Mouse (Mus musculus) thymus, adult 2 months (tissue): ENCODE data around the gene Cdc20. TPM values are rescaled to one million over a fixed set of nuclear protein-coding genes. Genes with fewer than 3 reads are reported as not detected.
A peak's percentile ranks its signal among the peaks of the same experiment; 100 is the strongest.

Experiments
- DNase-seq: peaks from one replicate; pipeline ENCODE4 v3.0.0; 2021
- H3K27ac ChIP-seq: fragments of 200-500 bp; 2 replicates; pipeline ENCODE4 v1.5.1; 2012; ENCODE audit warnings: low read length, control low read depth; ENCODE audit not compliant: control insufficient read depth, insufficient read depth
- H3K27me3 ChIP-seq: fragments of 200-500 bp; 2 replicates; pipeline ENCODE4 v1.6.1; 2012; ENCODE audit warnings: mild to moderate bottlenecking, low read length, moderate library complexity, mixed read lengths; ENCODE audit not compliant: control insufficient read depth, insufficient read depth
- H3K36me3 ChIP-seq: fragments of 200-500 bp; 2 replicates; pipeline ENCODE4 v1.6.1; 2012; ENCODE audit warnings: mild to moderate bottlenecking, low read length, moderate library complexity; ENCODE audit not compliant: control insufficient read depth, insufficient read depth
- H3K4me1 ChIP-seq: fragments of 200-500 bp; replicated peaks from 2 replicates; pipeline ENCODE4 v1.6.1; 2012; ENCODE audit warnings: low read length; ENCODE audit not compliant: control insufficient read depth, insufficient read depth
- H3K4me3 ChIP-seq: fragments of 200-500 bp; 2 replicates; pipeline ENCODE4 v1.5.1; 2012; ENCODE audit warnings: mild to moderate bottlenecking, low read length, control low read depth, moderate library complexity; ENCODE audit not compliant: control insufficient read depth, insufficient read depth
- CTCF ChIP-seq: fragments of 200-500 bp; IDR thresholded peaks from 2 replicates; pipeline ENCODE4 v1.5.1; 2012; ENCODE audit warnings: mild to moderate bottlenecking, control low read depth, low read length, moderate library complexity, borderline replicate concordance; ENCODE audit not compliant: control insufficient read depth, poor library complexity, insufficient read depth; ENCODE audit errors: extremely low read depth
- POLR2A ChIP-seq: fragments of 200-500 bp; IDR thresholded peaks from 2 replicates; pipeline ENCODE4 v1.6.1; 2012; ENCODE audit warnings: mild to moderate bottlenecking, low read length, control low read depth, moderate library complexity; ENCODE audit not compliant: control insufficient read depth, poor library complexity, insufficient read depth; ENCODE audit errors: extremely low read depth
- WGBS: fragments of 180-500 bp; shearing (Covaris S2); methylation state at CpG from one replicate; pipeline ENCODE4 v1.1.7; 2018; 5-methylcytosine and 5-hydroxymethylcytosine counted together
- polyA plus RNA-seq: library from polyadenylated mRNA; depleted of rRNA; stranded (reverse); fragments of >200 nt; gene quantifications from 2 replicates; pipeline ENCODE4 v1.2.3, GENCODE M21; 2012

The Cdc20 gene
- polyA plus RNA-seq, 1 experiment = 152 TPM

DNA sequence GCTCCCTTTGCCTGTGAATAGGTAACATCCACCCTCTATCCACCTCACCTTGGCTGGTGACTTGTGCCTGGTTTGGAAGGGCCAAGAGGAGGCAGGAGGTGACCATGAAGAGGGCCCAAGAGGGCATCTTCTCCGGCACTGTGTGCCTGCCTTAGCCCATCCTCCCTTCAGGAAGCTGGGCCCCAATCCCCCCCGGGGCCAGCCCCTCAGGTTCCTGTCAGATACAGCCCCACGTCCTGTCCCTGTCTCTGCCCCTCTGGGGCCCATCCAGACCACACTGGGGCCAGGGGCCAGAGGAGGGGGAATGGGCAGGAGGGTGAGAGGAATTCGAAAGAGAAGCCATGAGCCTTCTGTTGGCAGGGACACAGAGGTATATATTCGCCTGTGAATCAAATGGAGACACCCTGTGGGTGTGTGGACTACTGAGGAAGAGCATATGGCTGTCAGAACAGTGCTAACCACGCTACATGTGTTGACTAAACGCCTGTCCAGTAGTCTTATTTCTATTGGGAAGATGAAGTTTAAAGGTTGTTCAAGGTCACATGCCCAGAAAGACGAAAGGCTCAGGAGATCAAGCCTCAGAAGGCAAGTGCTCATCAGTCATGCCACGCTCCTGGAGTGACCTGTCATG lies 20.3 kb upstream of the Cdc20 start, which contains the start of gene Mpl:
TSS of gene Mpl (minus strand) at position 169 of the 631 bp plus-strand sequence.
- no peak for DNase-seq
- H3K4me3 ChIP-seq = no peak within 1 kb of the TSS
- H3K36me3 ChIP-seq = no peaks in the 10 kb centered on the region
- H3K27ac ChIP-seq = no peak within 1 kb of the TSS
- 39% methylated on average over 9 of the region's 9 CpGs for WGBS
- H3K4me1 ChIP-seq = no peaks in the 10 kb centered on the region
- no peaks in the 10 kb centered on the region for H3K27me3 ChIP-seq
- TF ChIP-seq POLR2A = no peak

DNA sequence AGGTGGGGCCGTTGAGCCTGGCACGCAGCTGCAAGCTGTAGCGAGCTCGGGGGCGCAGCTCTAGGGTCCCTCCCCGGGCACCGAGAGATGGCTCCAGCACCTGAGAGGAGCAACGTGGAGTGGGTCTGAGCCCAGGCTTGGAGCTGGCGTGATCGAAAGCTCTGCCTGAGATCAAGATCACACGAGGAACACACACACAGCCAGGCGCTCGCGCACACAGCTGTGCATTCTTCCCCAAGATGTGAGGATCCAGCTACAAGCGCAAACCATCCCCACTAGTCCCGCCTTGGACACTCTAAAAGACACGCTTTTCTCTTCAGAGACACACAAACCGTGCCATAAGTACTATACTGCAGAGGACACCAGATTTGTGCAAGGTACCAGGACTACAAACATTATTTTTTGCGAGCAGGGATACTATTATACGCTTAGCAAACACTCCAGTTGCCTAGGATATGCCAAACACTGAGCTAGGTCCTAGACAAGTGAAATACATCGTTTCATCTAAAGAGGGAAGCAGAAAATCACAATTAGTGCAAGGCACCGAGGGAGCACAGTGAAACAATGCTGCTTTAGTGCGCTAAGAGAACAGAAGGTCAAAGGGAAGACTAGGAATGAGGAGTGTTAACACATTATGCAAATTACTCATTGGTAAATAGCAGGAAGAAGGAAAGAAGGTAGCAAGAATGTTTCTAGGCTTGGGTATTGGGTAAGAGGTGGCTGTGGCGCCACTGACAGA lies 9.4 kb upstream of the Cdc20 start:
- 90% methylated on average over 24 of the region's 24 CpGs for WGBS
- Histone ChIP-seq H3K27me3 (no peaks in the 10 kb centered on the region), H3K27ac (no peak overlapping the region), H3K36me3 (no peaks in the 10 kb centered on the region), H3K4me1 (no peaks in the 10 kb centered on the region), H3K4me3 (no peak overlapping the region)
- DNase-seq = no peak
- TF ChIP-seq POLR2A = no peak
- no peak for TF ChIP-seq CTCF

DNA sequence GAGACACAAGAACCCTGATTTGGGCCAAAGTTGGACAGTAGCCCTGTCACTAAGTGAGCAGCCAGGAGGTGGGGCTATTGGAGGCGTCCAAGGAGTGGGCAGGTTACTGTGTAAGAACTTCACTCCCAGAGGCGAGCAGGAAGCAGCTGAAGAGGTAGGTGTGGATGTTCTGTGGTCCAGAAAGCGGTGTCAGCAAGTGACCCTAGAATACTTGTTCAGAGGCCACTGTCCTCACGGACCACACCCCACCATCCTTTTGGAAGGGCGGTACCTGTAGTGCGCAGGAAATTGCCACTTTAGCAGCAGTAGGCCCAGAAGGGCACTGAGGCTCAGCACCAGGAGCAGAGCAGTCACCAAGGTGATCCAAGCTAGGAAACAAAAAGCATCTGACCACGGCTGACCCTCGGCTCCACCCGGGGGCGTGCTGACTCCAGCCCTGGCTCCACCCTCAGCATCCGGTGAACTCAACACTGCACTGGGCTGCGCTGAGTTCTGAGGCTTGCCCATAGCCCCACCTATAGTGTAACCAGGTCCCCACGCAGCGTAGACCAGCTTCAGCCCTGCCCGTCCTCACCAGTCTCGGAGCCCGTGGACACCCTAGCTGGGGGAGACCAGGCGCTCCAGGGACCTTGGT lies 8.7 kb upstream of the Cdc20 start:
- no peak overlapping the region for H3K27ac ChIP-seq

DNA sequence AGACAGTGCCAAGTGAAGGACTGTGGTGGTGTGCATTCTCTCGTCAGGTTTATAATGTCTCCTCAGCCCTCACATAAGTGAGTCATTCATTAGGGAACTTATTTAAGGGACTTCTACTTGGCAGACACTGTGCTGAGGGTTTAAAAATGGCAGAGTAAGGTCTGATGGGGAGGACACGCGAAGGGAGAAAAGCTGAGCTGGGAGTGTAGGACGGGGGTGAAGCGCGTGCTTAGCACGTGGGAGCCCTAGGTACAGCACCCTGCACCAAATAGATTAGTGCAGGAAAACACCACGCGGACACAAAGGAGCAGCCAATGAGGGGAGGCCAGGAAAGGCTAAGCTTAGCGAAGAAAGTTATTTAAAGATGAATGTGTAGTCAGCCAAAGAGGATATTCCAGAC lies 7.9 kb upstream of the Cdc20 start:
- no peak overlapping the region for H3K4me3 ChIP-seq
- no peaks in the 10 kb centered on the region for H3K36me3 ChIP-seq
- no peaks in the 10 kb centered on the region for H3K27me3 ChIP-seq
- TF ChIP-seq CTCF (no peak), POLR2A (no peak)
- 94% methylated on average over 10 of the region's 10 CpGs for WGBS
- H3K27ac ChIP-seq = no peak overlapping the region
- no peak for DNase-seq
- no peaks in the 10 kb centered on the region for H3K4me1 ChIP-seq

More for the DNA sequence above, 8.7 kb upstream of the Cdc20 start:
- TF ChIP-seq CTCF = no peak
- no peak for TF ChIP-seq POLR2A
- WGBS = 84% methylated on average over 18 of the region's 18 CpGs
- Histone ChIP-seq H3K4me3 (no peak overlapping the region), H3K4me1 (no peaks in the 10 kb centered on the region), H3K36me3 (no peaks in the 10 kb centered on the region), H3K27me3 (no peaks in the 10 kb centered on the region)
- DNase-seq = no peak

DNA sequence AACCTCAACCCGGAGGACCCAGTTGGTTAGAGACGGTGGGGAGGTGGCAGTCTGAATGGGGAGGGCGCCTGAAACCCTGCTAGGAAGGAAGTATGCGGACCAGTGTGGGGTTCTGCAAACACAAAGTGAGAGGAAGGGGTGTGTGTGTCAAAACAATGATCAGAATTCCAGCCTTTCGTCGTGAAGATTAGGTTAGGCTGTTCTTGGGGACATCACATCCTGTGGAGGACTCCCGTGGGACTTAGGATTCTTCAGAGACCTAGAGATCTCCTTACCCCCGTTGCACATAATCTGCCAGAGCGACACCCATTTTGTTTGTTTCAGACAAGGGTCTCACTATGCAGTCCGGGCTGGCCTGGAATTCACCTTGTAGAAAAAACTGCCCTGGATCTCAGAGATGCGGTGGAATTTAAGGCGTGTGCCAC lies 689 bp upstream of the Cdc20 start:
- TF ChIP-seq POLR2A = no peak; the same call in 1 of the 2 replicates
- TF ChIP-seq CTCF = no peak
- Histone ChIP-seq H3K27ac (peak overlapping the region; percentile 79), H3K4me3 (peak overlapping the region; percentile 86), H3K27me3 (no peaks in the 10 kb centered on the region), H3K4me1 (peaks cover 22% of the 10 kb centered on the region), H3K36me3 (peaks cover 7% of the 10 kb centered on the region)
- WGBS = 22% methylated on average over 12 of the region's 12 CpGs
- peak; percentile 54 for DNase-seq

- 97% methylated on average over 8 of the region's 8 CpGs for WGBS
- Histone ChIP-seq H3K4me3 (no peak overlapping the region), H3K27me3 (no peaks in the 10 kb centered on the region), H3K4me1 (peaks cover 32% of the 10 kb centered on the region), H3K27ac (no peak overlapping the region), H3K36me3 (peaks cover 28% of the 10 kb centered on the region)
- no peak for DNase-seq
- TF ChIP-seq CTCF = no peak
- TF ChIP-seq POLR2A = no peak
Measured at GRCm38 (mm10) chr4:118432332-118432731, 4.8 kb downstream of the Cdc20 start.
